Mouse (Mus musculus) stomach, embryonic 15.5 days (tissue): ENCODE results near the gene Egr4. TPM values are rescaled to one million over a fixed set of nuclear protein-coding genes. Genes with fewer than 3 reads are reported as not detected.

Source experiments
- ATAC-seq: fragments of 200-750 bp; cut with Nextera tagmentation; 2 replicates; pipeline ENCODE4 v1.8.0; 2017; ENCODE audit warnings: low read depth, moderate number of reproducible peaks, moderate TSS enrichment; ENCODE audit not compliant: insufficient read depth, low FRiP score
- H3K27ac ChIP-seq: fragments of 300-500 bp; sonication (generic); 2 replicates; pipeline ENCODE4 v1.5.1; 2015; ENCODE audit warnings: mild to moderate bottlenecking, inconsistent platforms
- H3K27me3 ChIP-seq: fragments of 300-500 bp; sonication (generic); replicated peaks from 2 replicates; pipeline ENCODE4 v1.6.1; 2015; ENCODE audit warnings: inconsistent platforms
- H3K36me3 ChIP-seq: fragments of 300-500 bp; sonication (generic); 2 replicates; pipeline ENCODE4 v1.6.1; 2015; ENCODE audit warnings: inconsistent platforms
- H3K4me1 ChIP-seq: fragments of 300-500 bp; sonication (generic); 2 replicates; pipeline ENCODE4 v1.6.1; 2015; ENCODE audit warnings: inconsistent platforms
- H3K4me2 ChIP-seq: fragments of 300-500 bp; sonication (generic); 2 replicates; pipeline ENCODE4 v1.6.1; 2015; ENCODE audit warnings: mild to moderate bottlenecking, inconsistent platforms
- H3K4me3 ChIP-seq: fragments of 300-500 bp; sonication (generic); replicated peaks from 2 replicates; pipeline ENCODE4 v1.5.1; 2015; ENCODE audit warnings: inconsistent platforms
- H3K9ac ChIP-seq: fragments of 300-500 bp; sonication (generic); 2 replicates; pipeline ENCODE4 v1.6.1; 2015; ENCODE audit warnings: inconsistent platforms
- H3K9me3 ChIP-seq: fragments of 300-500 bp; sonication (generic); 2 replicates; pipeline ENCODE4 v1.6.1; 2016; ENCODE audit warnings: inconsistent platforms
- polyA plus RNA-seq: library from polyadenylated mRNA; unstranded; fragments of >200 nt; fragmentation: Nextera tagmentation; extraction: Ambion mirVana; gene quantifications from 2 replicates; pipeline ENCODE4 v1.2.1, GENCODE M21; 2015

The Egr4 gene
- polyA plus RNA-seq, 1 experiment from 2014 or later: not detected

DNA sequence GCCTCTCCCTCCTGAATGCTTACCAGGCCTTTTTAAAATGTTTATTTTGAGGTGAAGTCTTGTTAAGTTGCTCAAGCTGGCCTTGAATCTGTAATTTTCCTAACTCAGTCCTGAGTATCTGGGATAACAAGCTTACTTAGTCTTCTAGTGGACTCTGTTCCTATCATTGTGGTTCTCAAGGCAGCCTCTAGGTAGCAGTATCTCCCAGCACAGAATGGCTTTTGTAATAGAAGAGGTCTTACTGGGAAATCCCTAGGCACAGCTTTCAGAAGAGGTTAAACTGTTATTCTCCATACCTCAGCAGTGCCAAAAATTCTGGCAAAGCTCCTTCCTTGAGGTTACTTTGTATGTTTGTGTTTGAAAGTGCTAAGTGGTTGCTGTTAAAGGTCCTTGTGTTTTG lies 48.0 kb downstream of the Egr4 start:
- no peak overlapping the region for H3K9ac ChIP-seq
- no peak overlapping the region for H3K27ac ChIP-seq
- no peak overlapping the region for H3K4me3 ChIP-seq
- ATAC-seq: no peak
- H3K4me1 ChIP-seq: no peaks in the 10 kb centered on the region
- H3K36me3 ChIP-seq: peaks cover 81% of the 10 kb centered on the region
- H3K4me2 ChIP-seq: no peak overlapping the region
- no peaks in the 10 kb centered on the region for H3K27me3 ChIP-seq
- H3K9me3 ChIP-seq: no peaks in the 10 kb centered on the region

Other genes starting within 250 kb of the Egr4 start
- 11.0 and 11.5 TPM in 2 replicates for gene Sfxn5, start 180.2 kb downstream of the Egr4 start, polyA plus RNA-seq
- 11.1 and 12.2 TPM in 2 replicates for gene Rab11fip5, start 139.0 kb downstream of the Egr4 start, polyA plus RNA-seq
- gene Noto, start 89.7 kb downstream of the Egr4 start, polyA plus RNA-seq: not detected in 2 replicates
- gene Smyd5, start 81.6 kb downstream of the Egr4 start, polyA plus RNA-seq: 41.4 and 48.6 TPM in 2 replicates
- 433 and 479 TPM in 2 replicates for gene Cct7, start 62.1 kb downstream of the Egr4 start, polyA plus RNA-seq
- 38.4 and 41.4 TPM in 2 replicates for gene Pradc1, start 61.6 kb downstream of the Egr4 start, polyA plus RNA-seq
- 0.21 and 0.31 TPM in 2 replicates for gene Fbxo41, start 10.6 kb downstream of the Egr4 start, polyA plus RNA-seq
- gene Alms1, start 73.9 kb upstream of the Egr4 start, polyA plus RNA-seq: 4.0 and 5.2 TPM in 2 replicates
- gene Nat8f7, start 199.6 kb upstream of the Egr4 start, polyA plus RNA-seq: not detected in 2 replicates